Mouse (Mus musculus): Measurements from ENCODE around the gene Stk11ip.

Gene Stk11ip

DNA sequence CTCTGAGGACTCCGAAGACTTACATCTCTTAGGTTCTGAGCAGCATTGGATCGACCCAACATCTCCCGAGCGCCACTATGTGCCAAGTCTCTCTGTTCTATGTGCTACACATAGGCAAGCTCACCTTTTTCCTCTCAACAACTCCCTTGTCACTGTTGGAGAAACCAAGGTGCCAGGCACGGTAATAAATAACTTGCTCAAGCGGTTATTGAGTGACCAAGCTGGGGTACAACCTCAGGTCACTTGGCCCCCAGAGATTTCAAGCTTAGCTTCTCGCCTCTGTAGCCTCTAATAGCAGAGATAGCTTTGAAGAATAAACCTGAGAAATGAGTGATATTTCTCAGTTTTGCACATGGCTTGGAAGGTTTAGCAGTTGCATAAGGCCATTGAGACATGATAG is 20.2 kb downstream of the Stk11ip start:
- no peak for DNase-seq (ENCODE audit: low spot score)

DNA sequence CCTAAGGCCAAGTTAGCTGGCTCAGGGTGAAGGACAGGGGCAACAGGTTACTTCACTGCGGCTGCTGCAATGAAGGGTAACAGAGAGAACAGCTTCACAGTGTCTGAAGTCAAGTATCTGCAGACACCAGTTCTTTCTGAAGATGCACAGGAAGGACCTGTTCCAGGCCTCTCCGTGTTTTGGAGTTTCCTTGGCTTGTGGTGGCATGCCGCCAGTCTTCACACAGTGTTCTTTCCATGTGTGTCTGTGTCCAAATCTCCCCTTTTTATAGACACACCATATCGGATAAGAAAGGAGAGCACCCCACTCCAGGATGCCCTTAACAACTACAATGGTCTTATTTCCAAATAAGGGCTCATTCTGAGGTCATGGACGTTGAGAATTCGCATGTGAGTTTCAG is 23.0 kb downstream of the Stk11ip start:
- no peak for DNase-seq (ENCODE audit: low spot score)

DNA sequence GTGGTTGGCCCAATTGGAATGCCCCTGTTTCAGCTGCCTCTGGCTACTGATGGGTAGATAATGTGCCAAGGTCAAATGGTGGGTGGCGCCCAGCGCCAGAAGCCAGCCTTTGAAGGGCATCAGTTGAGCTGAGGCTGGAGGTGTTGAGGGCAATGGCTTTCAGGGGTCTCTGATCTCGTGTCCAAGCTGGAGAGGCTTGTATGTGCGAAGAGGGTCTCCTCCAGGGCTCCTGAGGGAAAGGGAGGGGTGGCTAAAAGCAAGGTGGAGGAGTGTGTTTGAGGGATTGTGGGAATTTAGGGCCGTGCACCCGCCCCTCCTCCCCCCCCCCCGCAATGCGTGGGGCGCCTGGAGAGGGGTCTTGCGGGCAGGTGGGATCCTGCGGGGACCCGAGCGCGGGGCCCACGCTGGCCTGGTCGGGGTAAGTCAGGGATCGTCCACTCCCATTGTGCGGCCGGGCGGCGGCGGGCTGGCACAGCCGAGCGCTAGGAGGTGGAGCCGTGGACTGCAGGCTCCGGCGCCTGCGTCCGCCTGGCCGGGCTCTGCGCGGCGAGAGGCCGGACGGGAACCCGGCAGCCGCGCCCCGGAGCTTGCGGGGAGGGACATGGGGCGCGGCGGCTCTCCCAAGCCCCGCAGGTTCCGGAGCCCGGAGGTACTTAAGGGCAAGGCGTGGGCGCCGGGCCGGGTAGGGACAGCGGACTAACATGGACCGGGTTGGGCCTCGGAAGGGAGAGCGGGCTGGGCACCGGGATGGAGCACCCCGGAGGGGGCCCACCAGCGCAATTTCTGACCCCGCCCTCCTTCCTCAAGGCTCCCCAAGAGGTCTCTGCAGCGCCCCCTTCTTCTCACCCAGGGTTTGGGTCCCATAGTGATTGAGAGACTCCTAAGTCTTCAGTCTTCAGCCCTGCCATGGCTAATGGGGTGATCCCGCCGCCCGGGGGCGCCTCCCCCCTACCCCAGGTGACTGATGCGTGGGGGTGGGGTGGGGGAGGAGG is 24.9 kb downstream of the Stk11ip start, which contains the start of gene Slc4a3:
Slc4a3 (plus strand) TSS at position 302 of the 992 bp plus-strand sequence.
- DNase-seq (ENCODE audit: low spot score) = no peak

DNA sequence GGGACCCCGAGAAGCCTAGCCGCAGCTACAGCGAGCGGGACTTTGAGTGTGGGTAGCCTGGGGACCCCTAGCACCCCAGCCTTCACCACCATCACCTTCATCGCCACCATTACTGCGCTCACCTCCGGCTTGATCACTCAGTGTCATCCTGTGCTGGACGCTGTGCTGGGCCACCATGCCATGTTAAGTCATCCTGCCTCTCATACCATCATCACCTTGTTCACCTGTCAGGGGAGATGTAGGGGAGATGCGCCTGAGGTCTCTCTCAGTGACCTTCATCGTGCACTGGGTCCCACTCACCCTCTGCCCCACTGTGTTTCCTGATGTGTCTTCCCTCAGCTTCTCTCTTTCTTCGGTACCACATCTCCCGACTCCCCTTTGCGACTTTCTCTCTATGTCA is 26.0 kb downstream of the Stk11ip start:
- no peak for DNase-seq (ENCODE audit: low spot score)

DNA sequence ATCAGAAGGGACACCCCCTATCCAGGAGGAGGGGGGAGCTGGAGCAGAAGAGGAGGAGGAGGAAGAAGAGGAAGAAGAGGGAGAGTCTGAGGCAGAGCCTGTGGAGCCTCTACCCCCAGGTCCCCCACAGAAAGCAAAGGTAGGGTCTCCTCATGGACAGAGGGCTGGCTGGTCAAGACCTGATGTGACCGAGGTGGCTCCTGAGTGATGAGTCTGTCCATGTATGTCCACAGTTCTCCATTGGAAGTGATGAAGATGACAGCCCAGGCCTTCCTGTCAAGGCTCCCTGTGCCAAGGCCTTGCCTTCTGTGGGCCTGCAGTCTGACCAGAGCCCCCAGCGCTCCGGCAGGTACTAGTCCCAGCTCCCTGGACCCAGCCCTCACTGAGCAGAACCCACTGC is 26.8 kb downstream of the Stk11ip start:
- no peak for DNase-seq (ENCODE audit: low spot score)

DNA sequence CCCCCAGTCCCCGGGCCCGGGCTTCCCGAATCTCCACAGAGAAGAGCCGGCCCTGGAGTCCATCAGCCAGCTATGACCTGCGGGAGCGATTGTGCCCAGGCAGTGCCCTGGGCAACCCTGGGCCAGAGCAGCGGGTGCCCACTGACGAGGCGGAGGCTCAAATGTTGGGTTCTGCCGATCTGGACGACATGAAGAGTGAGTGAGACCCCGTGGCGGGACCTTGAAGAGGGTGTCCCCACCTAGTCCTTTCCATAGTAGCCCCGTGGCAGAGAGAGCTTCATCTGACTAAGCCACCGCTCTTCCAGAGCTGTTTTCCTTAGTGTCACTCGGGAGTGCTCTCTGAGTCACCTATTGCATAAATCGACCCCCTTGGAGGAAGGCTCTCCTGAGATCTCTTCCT is 27.5 kb downstream of the Stk11ip start:
- no peak for DNase-seq (ENCODE audit: low spot score)

DNA sequence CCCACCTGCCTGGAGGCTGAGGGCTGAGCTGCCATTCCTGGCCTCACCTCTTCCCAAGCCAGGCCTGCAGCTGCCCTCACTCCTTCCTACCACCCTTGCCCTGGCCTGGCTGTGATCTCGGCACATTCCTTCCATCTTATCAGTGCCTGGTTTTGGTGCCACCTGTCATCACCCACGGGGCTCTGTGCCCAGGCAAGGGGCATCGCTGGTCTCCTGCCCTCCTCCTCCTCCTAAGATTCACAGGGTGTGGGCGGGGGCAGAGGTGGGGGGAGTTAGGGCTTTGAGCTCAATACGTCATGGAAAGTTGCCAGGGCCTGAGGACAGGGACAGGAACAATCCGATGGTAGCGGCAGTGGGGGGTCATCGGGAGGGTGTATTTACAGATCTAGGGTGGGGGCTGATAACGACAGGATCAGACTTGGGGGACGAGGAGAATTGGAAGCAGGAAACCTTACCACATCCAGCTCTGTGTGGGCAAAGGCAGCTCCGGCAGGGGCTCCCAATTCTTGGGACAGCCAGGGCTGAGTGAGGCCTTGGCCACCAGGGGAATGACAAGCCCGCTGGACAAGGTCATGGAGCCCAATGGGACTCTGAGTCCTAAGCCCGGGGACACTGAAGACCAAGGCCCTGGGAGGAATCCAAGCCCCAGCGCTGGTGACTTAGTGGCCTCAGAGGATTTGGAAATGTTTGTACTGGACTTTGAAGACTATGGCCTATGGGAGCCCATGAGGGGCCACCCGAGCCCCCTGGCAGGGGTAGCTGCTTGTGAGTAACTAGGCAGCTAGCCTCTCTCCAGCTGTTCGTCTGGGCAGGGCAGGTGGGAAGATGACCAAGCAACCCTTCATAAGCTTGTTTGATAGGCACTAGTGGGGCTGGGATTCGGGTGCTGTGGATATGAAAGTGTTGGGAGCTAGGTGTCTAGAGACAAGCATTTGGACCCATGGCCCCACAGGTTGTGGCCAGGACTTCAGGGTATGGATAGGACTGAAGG is 28.3 kb downstream of the Stk11ip start:
- DNase-seq (ENCODE audit: low spot score) = no peak

DNA sequence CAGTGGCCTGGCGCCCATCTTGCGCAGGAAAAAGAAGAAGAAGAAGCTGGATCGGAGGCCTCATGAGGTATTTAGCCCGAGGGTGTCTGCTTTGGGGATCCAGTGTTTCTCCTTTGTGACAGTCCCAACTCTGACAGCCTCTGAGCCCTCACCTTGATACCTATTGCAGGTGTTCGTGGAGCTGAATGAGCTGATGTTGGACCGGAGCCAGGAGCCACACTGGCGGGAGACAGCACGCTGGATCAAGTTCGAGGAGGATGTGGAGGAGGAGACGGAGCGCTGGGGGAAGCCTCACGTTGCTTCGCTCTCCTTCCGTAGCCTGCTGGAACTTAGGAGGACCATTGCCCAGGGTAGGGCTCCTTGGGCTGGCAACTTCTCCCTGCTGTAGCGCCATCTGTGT is 29.3 kb downstream of the Stk11ip start:
- DNase-seq (ENCODE audit: low spot score) = no peak

DNA sequence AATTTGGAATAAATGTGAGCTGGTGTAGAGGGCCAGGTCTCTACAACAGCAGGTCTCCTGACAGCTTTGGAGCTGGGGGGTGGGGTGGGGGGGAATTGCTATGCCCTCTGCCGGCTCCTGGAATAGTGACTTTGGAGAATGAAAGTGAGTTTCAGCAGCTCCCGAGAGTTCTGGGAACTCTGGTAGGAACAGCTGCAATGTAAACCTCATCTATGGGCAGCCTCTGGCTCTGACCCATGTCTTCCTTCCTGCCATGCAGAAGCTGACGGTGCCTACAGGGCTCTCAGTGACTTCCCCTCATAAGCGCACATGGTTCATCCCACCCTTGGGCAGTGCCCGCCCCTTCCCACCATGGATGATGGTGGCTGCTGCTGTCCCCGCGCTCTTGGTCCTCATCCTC is 34.4 kb downstream of the Stk11ip start:
- DNase-seq (ENCODE audit: low spot score) = no peak

DNA sequence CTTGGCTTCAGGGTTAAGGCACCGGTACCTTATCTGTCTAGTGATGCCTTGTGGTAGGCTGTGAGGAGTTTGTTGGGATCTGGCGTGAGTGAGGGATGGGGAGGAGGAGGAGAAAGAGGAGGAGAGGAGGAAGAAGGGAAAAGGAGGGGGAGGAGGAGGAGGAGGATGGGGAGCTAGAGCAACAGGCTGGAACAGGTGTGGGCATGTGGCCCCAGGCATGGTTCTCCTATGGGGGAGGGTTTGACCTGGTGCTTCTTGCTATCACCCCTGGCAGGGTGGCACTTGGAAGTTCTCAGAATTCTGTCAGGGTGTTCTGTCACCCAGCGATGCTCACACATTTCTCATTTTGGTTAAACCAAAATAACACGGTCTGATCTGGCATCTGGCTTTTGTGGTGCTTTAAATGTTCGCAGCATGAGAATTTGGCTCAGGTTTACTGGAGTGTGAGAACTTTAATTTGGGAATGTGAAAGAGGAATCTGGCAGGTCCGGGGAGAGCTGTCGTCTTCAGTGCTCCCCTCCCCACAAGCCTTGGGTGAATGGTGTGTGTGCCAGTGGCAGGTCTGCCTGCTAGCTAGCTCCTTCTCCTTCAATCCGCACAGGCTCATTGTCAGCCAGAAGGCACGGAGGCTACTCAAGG is 34.9 kb downstream of the Stk11ip start:
- no peak for DNase-seq (ENCODE audit: low spot score)

DNA sequence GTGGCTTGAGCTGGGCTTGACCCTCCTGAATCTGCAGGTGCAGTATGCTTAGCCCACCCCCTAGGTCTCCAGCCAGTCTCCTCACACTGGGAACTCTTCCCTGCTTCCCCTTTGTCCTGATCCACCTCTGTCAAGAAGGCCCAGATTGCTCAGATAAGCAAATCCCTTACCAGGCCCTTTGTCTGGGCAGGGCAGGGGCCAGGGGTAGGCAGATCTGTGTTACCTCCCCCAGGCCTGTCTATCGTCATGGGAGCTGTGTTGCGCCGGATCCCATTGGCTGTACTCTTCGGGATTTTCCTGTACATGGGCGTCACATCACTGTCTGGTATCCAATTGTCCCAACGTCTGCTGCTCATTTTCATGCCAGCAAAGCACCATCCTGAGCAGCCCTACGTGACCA is 35.7 kb downstream of the Stk11ip start:
- no peak for DNase-seq (ENCODE audit: low spot score)

DNA sequence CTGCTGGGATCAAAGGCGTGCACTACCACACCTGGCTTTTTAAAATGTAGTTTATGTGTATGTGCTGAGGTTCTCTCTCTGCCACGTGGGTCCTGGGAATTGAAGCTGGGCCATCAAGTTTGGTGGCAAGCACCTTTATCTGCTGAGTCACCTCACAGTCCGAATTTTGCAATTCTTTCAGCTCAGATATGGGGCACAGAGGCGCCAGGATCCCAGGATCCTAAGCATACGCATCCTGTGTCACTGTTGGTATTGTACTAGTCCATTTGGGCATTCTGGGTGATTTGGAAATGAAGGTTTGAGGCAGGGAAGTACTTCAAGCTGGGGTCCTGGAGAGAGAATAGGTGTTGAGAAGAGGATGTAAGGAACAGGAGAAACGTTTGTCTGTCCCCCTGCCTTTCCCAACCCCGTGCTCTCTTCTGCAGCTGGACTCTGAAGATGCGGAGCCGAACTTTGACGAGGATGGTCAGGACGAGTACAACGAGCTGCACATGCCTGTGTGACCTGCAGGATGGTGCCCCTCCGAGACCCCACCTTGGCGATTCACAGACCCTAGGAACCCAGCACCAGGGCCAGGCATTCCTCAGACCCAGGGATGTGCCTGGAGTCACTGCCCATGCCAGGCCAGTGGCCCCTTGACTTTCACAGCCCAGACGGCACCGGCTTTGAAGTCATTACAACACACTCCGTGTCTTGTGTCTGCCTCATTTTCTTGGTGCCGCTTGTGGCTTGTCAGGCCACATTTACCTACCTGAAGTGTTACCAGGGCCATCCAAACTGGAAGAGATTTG is 37.3 kb downstream of the Stk11ip start:
- no peak for DNase-seq (ENCODE audit: low spot score)

DNA sequence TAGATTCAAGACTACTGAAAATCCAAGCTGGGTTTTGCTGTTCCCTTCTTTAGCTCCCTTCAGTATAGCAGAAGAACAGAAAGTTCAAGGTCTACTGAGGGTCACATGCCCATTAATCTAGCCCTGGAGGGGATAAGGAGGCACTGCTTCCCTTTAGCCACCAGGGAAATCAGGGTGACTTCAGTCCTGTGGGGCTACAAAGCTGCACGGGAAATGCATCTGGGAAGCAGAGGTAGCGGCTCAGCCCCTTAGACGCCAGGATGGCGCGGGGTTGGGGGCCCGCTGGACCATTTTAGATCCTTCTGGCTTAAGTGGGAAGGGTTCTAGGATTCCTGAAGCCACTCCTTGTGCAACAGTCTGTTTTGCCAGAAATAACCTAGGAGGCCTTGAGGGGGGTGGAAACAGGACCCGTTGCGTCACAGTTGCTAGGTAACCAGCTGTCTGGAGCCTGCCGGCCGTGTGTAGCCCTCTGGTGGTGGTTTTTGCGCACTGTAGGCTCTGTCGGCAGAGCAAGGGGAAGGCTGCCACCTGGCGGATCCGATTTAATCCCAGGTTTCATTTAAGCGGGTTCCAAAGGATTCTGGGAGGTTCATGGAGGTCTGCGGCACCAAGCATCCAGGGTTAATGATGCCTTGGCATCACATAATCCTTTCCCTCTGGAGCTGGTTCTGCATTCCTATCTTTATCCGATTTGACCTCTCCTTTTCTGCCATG is 38.0 kb downstream of the Stk11ip start:
- DNase-seq (ENCODE audit: low spot score) = peak; percentile 66

DNA sequence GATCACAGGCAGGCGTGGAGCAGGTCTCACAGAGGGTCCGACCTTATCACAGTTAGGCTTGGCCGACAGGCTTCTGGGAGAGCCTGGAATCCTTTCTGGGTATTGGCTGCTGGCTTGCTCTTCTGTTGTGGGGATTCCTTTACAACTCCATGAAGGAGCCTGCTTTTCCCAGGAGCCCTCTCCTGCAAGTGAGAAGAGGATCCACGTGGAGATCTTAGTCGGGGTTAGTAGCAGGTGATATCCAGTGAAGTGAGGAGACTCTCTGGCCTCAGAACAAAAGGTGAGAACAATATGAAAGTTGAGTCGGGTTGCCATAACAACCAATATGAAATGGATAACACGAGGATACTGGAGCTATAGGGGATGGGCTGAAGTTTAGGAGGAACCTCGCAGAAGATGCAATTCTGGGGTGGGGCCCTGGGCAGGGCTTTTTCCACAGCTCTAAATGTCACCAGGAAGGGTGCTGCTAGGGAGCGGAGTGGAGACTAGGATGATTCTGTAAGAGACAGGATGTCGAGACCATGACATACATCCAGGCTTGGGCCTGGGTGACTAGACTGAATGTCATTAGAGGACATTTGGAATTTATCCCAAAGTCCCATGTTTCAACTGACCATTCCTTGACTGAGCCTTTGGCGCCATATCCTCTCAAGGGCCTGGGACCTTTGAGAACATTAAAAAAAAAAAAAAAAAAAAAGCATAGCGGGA is 39.0 kb downstream of the Stk11ip start:
- no peak for DNase-seq (ENCODE audit: low spot score)

DNA sequence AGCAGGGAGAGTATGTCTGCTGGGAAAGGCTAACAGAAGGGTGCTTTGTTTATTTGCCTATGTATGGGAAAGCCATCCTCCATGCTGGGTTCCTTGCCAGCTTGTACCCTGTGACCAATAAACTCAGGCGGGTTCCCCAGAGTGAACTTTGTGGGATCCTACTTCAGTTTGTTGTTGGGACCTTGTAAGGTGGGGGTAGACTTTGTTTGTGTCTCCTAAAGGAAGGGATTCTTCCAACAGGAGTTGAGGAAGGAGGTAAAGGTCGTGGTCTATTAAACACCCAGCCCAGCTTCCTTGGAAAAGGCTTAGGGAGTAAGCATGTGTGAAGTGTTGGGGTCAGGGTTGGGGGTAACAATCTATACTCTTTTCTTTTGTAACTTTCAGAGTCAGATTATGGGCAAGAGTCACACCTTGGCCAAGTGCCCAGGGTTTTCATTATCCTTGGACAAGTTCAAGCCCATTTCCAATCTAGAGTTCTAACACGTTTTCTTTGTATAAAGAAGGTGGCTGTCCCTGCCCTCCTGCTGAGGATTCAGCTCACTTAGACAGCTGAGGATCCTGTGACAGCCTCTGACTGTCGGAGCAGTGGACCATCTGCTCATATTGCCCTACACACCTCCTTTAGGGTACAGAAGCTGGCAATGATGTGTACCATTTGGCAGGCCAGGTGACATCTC is 40.0 kb downstream of the Stk11ip start:
- DNase-seq (ENCODE audit: low spot score) = no peak

DNA sequence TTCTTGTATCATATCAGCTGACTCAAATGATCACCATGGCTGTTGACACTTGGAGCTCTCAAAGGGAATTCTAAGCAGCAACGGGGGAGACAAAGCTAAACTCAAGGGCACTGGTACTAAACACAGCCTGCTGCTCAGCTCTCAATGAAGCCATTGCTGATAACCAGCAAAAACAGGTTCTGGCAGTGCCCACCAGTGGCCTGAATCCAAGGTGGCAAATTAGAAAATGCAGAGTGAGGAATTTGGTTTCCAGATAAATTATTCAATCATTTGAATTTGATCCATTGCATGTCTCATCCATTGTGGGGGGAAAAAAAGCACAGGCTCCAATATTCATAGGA is 40.5 kb downstream of the Stk11ip start:
- DNase-seq (ENCODE audit: low spot score) = no peak

DNA sequence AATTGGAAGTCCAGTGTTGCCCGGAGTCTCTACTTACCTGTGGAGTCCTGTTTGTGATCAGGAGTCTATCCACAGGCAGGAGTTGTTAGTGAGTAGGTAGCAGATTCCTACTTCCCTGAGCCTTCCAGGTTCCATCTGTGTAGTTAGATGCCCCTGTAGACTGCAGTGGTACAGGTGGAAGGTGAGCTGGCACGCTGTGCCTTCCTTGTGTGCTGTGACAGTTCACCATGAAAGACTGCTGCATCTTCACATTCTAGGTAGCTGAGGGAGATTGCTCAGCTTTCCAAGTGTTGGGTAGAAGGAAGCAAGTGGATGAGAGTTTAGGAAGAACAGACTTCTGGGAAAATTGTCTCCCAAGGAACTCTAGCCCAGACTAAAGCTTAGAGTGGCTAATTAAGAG is 42.8 kb downstream of the Stk11ip start:
- no peak for DNase-seq (ENCODE audit: low spot score)

DNA sequence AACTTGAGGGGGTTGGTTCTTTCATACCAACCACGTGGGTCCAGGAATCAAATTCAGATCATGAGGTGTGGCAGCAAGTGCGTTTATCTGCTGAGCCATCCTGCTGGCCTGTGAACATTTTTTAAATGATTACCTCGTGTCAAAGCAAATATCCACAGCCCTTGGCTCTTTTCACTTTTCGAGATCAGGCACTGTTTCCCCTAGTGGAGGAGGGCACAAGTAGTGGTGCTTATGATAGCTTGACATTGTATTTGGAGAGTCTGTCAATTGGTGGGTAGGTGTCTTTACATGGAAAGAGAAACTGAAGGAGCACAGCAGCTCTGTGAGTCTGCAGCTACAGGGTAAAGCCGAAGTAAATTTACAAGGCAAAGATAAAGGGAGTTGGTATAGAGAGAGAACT is 43.6 kb downstream of the Stk11ip start:
- DNase-seq (ENCODE audit: low spot score) = no peak

DNA sequence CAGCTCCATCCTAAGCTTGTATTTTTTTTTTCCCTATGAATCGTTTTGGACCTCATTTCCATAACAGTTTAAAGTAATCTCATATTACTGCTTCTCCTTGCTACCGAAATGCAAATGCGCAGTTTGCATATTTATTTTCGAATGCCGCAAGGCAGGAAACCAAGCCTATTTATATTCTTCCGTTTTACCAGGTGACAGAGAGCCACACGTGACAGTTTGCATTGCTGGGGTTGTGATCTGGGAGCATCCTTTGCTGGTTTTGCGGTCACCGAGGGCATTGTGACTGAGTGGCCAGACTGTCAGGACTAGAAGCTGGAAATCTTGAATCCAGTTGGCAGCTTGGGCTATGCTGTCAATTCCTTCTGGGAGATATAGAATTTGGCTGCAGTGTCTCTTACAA is 44.3 kb downstream of the Stk11ip start:
- no peak for DNase-seq (ENCODE audit: low spot score)

DNA sequence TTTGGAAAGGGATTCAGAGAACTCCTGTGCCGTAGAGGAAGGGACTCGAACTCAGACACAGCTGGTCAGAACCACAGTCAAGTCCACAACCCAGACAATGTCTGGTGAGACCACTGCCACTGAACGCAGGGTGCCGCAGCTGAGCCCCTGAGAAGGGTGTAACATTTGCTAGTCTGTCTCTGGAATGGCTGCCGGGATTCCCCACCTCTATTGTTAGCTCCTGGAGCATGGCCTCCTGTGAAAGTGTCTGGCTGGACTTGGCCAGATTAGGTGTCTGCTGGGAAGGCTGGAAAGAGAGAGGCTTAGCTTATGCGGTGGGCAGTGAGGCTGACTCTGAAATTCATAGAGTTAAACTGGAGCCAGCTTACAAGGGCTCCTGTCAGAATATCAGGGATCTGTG is 49.1 kb downstream of the Stk11ip start:
- DNase-seq (ENCODE audit: low spot score) = no peak
